Mouse (Mus musculus) G1E (cell line): ENCODE results near the gene H3f3b.

ENCODE experiments used
- CTCF ChIP-seq: IDR thresholded peaks from 2 replicates; pipeline ENCODE4 v1.5.1; 2012; ENCODE audit warnings: low read depth, low read length, inconsistent platforms, mixed read lengths
- GATA1 ChIP-seq: IDR thresholded peaks from 2 replicates; pipeline ENCODE4 v1.6.1; 2012; ENCODE audit warnings: borderline replicate concordance, low read length, inconsistent platforms, mixed read lengths
- POLR2AphosphoS5 ChIP-seq: IDR thresholded peaks from 2 replicates; pipeline ENCODE4 v1.6.1; 2012; ENCODE audit warnings: low read depth, low read length, inconsistent platforms; ENCODE audit not compliant: insufficient replicate concordance
- TAL1 ChIP-seq: conservative IDR thresholded peaks from 2 replicates; pipeline ENCODE4 v1.6.1; 2012; ENCODE audit warnings: low read depth, low read length, inconsistent platforms, mixed read lengths

- TF ChIP-seq CTCF (no peak), GATA1 (no peak), POLR2AphosphoS5 (no peak), TAL1 (no peak)
Observed at GRCm38 (mm10) chr11:116061641-116062415, 34.1 kb upstream of the H3f3b start.
